Mouse (Mus musculus): ENCODE data around the gene Fam160a1.

Fam160a1 gene

DNA sequence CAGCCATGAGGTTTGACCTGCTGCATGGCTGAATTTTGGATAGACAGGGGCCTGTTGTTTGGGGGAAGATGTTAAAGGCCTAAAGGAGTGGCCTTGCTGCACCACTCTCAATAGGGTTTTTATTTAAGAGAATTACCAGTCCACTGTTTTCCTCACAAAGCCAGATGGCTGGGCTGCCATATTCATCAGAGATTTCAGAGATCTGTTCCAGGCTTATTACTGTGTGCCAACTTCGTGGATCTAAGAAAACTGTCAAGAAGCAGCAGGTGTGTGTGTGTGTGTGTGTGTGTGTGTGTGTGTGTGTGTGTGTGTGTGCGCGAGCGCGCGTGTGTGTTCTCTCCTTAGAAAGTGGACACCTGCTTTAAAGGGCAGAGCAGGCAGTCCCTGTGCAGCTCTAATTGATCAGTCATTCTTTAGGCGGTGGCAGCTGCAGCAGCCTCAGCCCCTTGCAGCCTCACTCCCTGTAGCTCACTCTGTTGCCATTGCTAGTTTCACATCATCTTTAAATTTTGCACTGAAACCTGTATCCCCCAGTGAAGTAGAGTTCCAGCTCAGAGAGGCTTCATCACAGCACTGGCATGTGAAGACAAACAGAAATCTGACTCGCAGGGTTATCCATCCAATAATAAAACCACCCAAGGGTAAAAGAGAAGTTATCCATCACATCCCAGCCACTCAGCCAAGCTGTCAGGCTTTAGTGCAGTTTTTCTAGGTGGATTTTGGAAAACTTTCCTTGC is 182.5 kb downstream of the Fam160a1 start:
- no peak for DNase-seq (ENCODE audit: low read depth)

- DNase-seq (ENCODE audit: low read depth): no peak
These were observed 183.4 kb downstream of the Fam160a1 start for GRCm38 (mm10) chr3:85633733-85634132.

GRCm38 (mm10) chr3:85629895-85630510 is 187.1 kb downstream of the Fam160a1 start:
- peak; percentile 8 for DNase-seq (ENCODE audit: low read depth)

DNA sequence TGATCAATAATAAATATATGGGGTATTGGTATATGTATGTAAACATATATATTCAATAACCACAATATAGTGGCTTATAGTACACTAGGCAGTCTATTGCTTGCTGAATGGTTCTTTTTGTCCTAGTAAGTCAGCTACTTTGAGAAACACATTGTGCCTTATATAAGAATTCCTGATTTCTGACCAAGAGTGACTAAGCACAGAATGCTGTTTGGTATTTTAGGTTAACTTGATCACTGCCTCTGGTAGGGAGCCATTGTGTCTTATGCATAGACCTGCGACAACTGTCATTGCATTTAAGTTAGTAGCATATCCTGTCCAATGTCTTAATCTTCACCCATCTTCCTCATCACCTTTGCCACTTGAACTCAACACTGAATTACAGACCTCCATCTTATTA is 197.3 kb downstream of the Fam160a1 start:
- no peak for DNase-seq (ENCODE audit: low read depth)

GRCm38 (mm10) chr3:85619345-85619744 is 197.7 kb downstream of the Fam160a1 start:
- DNase-seq (ENCODE audit: low read depth): no peak

- DNase-seq (ENCODE audit: low read depth): no peak
These were observed 198.2 kb downstream of the Fam160a1 start for GRCm38 (mm10) chr3:85618885-85619284.

DNA sequence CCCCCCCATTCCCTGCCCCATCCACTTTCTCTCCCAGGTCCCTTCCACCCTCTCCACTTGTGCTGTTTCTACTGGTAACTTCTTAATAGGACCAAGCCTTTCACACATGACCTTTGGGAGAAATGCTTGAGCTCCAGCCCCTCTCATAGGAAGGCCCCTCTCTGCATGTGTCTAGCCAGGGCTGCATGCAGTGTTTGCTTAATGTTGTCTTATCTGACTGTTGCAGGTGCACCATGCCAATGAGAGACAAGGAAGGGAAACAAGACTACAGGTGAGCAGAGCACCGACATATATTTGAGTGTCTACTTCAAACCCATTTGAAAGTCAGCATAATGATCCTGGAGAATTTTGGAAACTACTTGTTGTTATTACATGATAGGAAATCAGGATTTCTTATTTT is 200.7 kb downstream of the Fam160a1 start:
- DNase-seq (ENCODE audit: low read depth): no peak

All from induced T-regulatory cell, adult 2 months (primary cell).